Mouse (Mus musculus): ENCODE measurements around the gene Crybg3. TPM values are rescaled to one million over a fixed set of nuclear protein-coding genes. Genes with fewer than 3 reads are reported as not detected.

The Crybg3 gene
- polyA plus RNA-seq, 1 experiment = 14.1 TPM

- no peak overlapping the region for H3K4me3 ChIP-seq (ENCODE audit: insufficient read depth, low read length)
- no peak overlapping the region for H3K27ac ChIP-seq (ENCODE audit: insufficient read depth, low read length)
- no peaks in the 10 kb centered on the region for H3K4me1 ChIP-seq (ENCODE audit: control insufficient read depth, insufficient read depth, low read length)
- TF ChIP-seq CTCF (IDR thresholded peaks at IDR 0.05; ENCODE audit: borderline replicate concordance, insufficient read depth, low read length) = no peak
- TF ChIP-seq POLR2A (IDR thresholded peaks at IDR 0.05; ENCODE audit: low read depth, low read length) = no peak
Measured at GRCm38 (mm10) chr16:59547466-59547865, 53.3 kb downstream of the Crybg3 start.

GRCm38 (mm10) chr16:59545360-59545759 lies 55.4 kb downstream of the Crybg3 start:
- Histone ChIP-seq H3K27ac (ENCODE audit: insufficient read depth, low read length) (no peak overlapping the region), H3K4me3 (ENCODE audit: insufficient read depth, low read length) (no peak overlapping the region), H3K4me1 (ENCODE audit: control insufficient read depth, insufficient read depth, low read length) (no peaks in the 10 kb centered on the region)
- TF ChIP-seq POLR2A (IDR thresholded peaks at IDR 0.05; ENCODE audit: low read depth, low read length) (no peak), CTCF (IDR thresholded peaks at IDR 0.05; ENCODE audit: borderline replicate concordance, insufficient read depth, low read length) (no peak)

- TF ChIP-seq POLR2A (IDR thresholded peaks at IDR 0.05; ENCODE audit: low read depth, low read length) = no peak
- no peak for TF ChIP-seq CTCF (IDR thresholded peaks at IDR 0.05; ENCODE audit: borderline replicate concordance, insufficient read depth, low read length)
Measured at GRCm38 (mm10) chr16:59541382-59541781, 59.4 kb downstream of the Crybg3 start.

DNA sequence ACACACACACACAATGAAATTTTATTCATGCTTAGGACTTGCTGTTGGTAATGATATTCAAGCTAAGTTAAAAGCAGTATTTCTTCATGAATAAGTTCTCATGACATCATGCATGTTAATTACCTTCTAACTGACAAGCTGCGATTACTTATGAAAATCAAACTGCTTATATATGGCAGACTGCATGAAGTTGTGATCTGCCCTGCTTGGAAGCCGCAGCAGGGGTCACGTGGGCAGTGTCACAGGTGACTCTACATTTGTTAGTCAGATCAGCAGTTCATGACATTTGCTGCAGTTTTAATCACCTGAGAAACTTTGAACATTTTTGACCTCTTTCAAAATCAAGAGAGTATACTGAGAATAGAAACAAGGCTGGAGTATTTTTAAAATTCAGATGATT lies 59.8 kb downstream of the Crybg3 start:
- TF ChIP-seq CTCF (IDR thresholded peaks at IDR 0.05; ENCODE audit: borderline replicate concordance, insufficient read depth, low read length) = no peak
- TF ChIP-seq POLR2A (IDR thresholded peaks at IDR 0.05; ENCODE audit: low read depth, low read length) = no peak

More at GRCm38 (mm10) chr16:59541382-59541781, 59.4 kb downstream of the Crybg3 start:
- Histone ChIP-seq H3K4me3 (ENCODE audit: insufficient read depth, low read length) (no peak overlapping the region), H3K27ac (ENCODE audit: insufficient read depth, low read length) (no peak overlapping the region), H3K4me1 (ENCODE audit: control insufficient read depth, insufficient read depth, low read length) (no peaks in the 10 kb centered on the region)

DNA sequence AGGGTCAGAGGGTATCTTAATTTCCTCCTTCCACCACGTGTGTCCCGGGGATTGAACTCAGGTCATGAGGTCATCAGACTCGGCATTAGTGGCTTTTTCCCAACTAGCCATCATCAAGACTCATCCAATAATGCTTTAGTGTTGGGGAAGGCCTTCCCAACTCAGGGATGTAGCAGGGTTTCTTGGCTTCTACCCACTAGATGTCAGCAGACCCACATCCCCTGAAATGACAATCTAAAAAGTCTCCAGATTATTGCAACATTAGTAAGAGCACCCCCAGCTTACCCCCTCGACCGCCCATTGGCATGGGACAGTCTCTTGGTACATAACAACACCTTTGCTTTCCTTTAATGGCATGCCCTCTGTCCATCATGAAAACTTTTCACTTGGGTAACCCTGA lies 65.1 kb downstream of the Crybg3 start:
- no peaks in the 10 kb centered on the region for H3K4me1 ChIP-seq (ENCODE audit: control insufficient read depth, insufficient read depth, low read length)
- H3K27ac ChIP-seq (ENCODE audit: insufficient read depth, low read length) = no peak overlapping the region
- TF ChIP-seq POLR2A (IDR thresholded peaks at IDR 0.05; ENCODE audit: low read depth, low read length) (no peak), CTCF (IDR thresholded peaks at IDR 0.05; ENCODE audit: borderline replicate concordance, insufficient read depth, low read length) (no peak)
- no peak overlapping the region for H3K4me3 ChIP-seq (ENCODE audit: insufficient read depth, low read length)

More for the DNA sequence above, 59.8 kb downstream of the Crybg3 start:
- Histone ChIP-seq H3K4me3 (ENCODE audit: insufficient read depth, low read length) (no peak overlapping the region), H3K27ac (ENCODE audit: insufficient read depth, low read length) (no peak overlapping the region), H3K4me1 (ENCODE audit: control insufficient read depth, insufficient read depth, low read length) (no peaks in the 10 kb centered on the region)

DNA sequence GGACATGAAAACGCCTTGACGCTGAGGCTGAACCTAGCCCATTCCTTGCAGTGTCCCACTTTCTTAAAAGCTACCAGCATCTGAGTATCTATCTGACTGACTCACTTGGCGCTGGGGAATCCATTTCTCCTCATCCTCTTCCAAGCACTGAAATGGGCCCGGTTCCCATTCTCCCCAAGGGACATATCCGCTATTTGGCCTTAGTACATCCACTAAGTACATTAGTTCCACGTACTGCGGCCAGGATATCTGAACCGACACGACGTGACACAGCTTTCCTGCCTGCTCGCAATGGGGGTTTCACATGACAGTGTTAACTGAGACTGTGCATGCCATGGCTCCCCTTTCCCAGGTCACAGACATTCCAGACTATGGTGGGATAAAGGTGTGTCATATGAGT lies 66.4 kb downstream of the Crybg3 start:
- no peak overlapping the region for H3K27ac ChIP-seq (ENCODE audit: insufficient read depth, low read length)

DNA sequence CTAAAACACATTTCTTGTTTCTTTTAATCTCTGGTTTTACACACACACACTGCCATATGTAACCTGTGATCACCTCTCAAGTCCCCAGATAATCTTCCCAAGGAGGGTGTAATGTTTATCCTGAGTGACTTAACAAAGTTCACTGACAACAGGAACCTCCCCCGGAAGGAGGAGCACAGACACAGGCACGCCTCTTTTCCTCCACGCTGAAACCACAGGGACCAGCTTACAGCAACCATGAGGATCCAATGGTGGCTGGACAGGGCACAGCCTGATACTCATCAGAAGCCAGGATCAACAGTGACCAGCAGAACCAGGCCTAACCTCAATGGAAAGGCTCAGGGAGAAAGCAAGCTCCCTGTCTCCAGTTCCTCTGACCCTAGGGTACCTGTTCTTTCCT lies 68.2 kb downstream of the Crybg3 start:
- no peaks in the 10 kb centered on the region for H3K4me1 ChIP-seq (ENCODE audit: control insufficient read depth, insufficient read depth, low read length)
- TF ChIP-seq CTCF (IDR thresholded peaks at IDR 0.05; ENCODE audit: borderline replicate concordance, insufficient read depth, low read length) (no peak), POLR2A (IDR thresholded peaks at IDR 0.05; ENCODE audit: low read depth, low read length) (no peak)
- H3K4me3 ChIP-seq (ENCODE audit: insufficient read depth, low read length) = no peak overlapping the region
- H3K27ac ChIP-seq (ENCODE audit: insufficient read depth, low read length) = no peak overlapping the region

More for the DNA sequence above, 66.4 kb downstream of the Crybg3 start:
- H3K4me3 ChIP-seq (ENCODE audit: insufficient read depth, low read length) = no peak overlapping the region
- TF ChIP-seq CTCF (IDR thresholded peaks at IDR 0.05; ENCODE audit: borderline replicate concordance, insufficient read depth, low read length) = no peak
- no peak for TF ChIP-seq POLR2A (IDR thresholded peaks at IDR 0.05; ENCODE audit: low read depth, low read length)
- no peaks in the 10 kb centered on the region for H3K4me1 ChIP-seq (ENCODE audit: control insufficient read depth, insufficient read depth, low read length)

DNA sequence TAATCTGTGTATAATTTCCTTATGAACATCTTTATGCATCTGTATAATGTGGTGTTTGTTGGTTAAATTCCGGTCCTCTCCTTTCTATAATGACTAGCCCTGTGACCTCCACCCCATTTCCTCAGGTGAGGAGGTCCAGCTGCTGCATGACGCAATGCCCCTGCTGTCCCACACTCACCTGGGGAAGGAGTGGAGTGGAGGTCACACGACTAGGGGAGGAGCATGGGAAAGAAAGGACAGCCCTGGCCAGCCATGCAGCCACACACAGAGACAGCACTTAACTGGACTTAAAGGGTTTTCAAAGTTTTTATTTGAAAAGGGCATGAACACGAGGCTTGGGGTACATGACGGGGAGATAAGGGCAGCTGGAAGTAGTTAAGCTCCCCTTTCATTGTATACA lies 69.5 kb downstream of the Crybg3 start:
- no peak overlapping the region for H3K4me3 ChIP-seq (ENCODE audit: insufficient read depth, low read length)
- no peaks in the 10 kb centered on the region for H3K4me1 ChIP-seq (ENCODE audit: control insufficient read depth, insufficient read depth, low read length)
- H3K27ac ChIP-seq (ENCODE audit: insufficient read depth, low read length) = no peak overlapping the region
- TF ChIP-seq CTCF (IDR thresholded peaks at IDR 0.05; ENCODE audit: borderline replicate concordance, insufficient read depth, low read length) = no peak
- TF ChIP-seq POLR2A (IDR thresholded peaks at IDR 0.05; ENCODE audit: low read depth, low read length) = no peak

DNA sequence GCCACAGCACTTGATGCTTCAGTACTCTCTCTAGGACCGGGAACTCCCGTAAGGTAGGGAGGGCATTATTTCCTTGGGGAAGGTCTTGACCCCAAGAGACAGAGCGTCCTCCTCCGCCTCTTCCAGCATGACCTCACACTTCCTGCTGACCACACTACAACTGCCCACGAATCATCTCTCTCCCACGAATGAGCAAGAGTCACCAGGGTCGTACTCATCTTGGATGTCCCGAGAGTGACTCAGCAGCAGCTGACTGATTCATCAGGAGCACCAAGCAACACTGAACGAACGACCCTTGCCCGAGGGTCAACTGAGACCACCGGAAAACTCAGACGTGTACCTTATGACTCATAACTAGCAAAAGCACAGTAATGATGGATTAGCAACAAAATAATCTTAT lies 71.2 kb downstream of the Crybg3 start:
- H3K4me1 ChIP-seq (ENCODE audit: control insufficient read depth, insufficient read depth, low read length) = no peaks in the 10 kb centered on the region
- no peak for TF ChIP-seq CTCF (IDR thresholded peaks at IDR 0.05; ENCODE audit: borderline replicate concordance, insufficient read depth, low read length)
- TF ChIP-seq POLR2A (IDR thresholded peaks at IDR 0.05; ENCODE audit: low read depth, low read length) = no peak
- no peak overlapping the region for H3K4me3 ChIP-seq (ENCODE audit: insufficient read depth, low read length)
- no peak overlapping the region for H3K27ac ChIP-seq (ENCODE audit: insufficient read depth, low read length)

DNA sequence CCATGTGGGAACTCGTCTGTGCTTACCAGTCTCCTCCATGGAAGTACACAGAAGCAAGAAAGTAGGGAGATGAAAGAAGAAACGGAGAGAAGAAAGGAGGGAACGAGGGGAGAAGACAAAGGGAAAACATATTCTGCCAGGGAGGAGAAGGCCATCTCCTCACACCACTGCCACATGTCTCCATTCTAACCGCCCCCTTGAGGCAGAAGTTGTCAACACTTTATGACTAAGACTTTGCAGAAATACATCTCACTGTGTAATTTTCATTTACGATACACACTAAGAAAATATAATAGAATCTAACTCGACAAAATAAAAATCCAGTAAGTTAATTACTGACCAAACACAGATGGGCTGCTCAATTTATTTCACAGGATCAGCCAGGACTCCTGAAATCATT lies 73.8 kb downstream of the Crybg3 start:
- TF ChIP-seq POLR2A (IDR thresholded peaks at IDR 0.05; ENCODE audit: low read depth, low read length) = no peak
- no peak for TF ChIP-seq CTCF (IDR thresholded peaks at IDR 0.05; ENCODE audit: borderline replicate concordance, insufficient read depth, low read length)
- Histone ChIP-seq H3K4me1 (ENCODE audit: control insufficient read depth, insufficient read depth, low read length) (no peaks in the 10 kb centered on the region), H3K27ac (ENCODE audit: insufficient read depth, low read length) (no peak overlapping the region), H3K4me3 (ENCODE audit: insufficient read depth, low read length) (no peak overlapping the region)
